Mouse (Mus musculus) layer of hippocampus, postnatal 25 days (tissue): ENCODE results near the gene Sec14l4. TPM values are rescaled to one million over a fixed set of nuclear protein-coding genes. Genes with fewer than 3 reads are reported as not detected.
A peak's percentile ranks its signal among the peaks of the same experiment; 100 is the strongest.
"Not testable (repeated sequence)": the region's sequence is repeated elsewhere in the genome, so short reads cannot be mapped to it uniquely, and the experiment has no call there.

Experiments used
- DNase-seq, 2 experiments: peaks; one replicate each; pipeline ENCODE4 v3.0.0; 2022; ENCODE audit warnings: mixed read lengths in 2 of 2, low spot score in 1 of 2; ENCODE audit errors: extremely low spot score in 1 of 2
- total RNA-seq, 2 experiments: library from RNA; stranded (reverse); gene quantifications; 2 replicates each; pipeline ENCODE4 v1.2.3; 2021

The Sec14l4 gene
- total RNA-seq: under 1 TPM; 0.17 to 0.19 TPM

GRCm38 (mm10) chr11:4031126-4031941, at the start of gene Sec14l4:
TSS of gene Sec14l4 (plus strand) at chr11:4031462.
- DNase-seq: no peak

DNA sequence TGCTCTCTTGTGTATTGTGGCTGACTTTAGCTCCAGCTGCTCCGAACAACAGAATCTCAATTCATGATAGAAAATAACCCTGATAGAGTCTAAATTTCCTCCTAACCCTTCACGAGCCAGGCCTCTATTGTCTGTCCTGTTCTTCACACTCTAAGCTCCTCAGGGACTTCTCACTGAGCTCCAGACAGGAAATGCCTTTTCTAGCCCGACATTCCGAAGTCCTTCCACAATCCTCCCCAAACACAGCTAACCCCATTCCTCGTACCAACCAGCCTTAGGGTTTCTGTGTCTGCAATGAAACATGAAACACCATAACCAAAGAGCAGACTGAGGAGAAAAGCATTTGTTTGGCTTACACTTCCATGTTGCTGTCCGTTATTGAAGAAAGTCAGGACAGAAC, 49.7 kb upstream of the Sec14l4 start:
- no peak for DNase-seq

GRCm38 (mm10) chr11:3982275-3983209, 48.7 kb upstream of the Sec14l4 start:
- no peak for DNase-seq

- DNase-seq: no peak
These were observed 47.9 kb upstream of the Sec14l4 start, which contains the start of gene Gal3st1 for GRCm38 (mm10) chr11:3983291-3983862. TSS of gene Gal3st1 (plus strand) at chr11:3983636.

DNA sequence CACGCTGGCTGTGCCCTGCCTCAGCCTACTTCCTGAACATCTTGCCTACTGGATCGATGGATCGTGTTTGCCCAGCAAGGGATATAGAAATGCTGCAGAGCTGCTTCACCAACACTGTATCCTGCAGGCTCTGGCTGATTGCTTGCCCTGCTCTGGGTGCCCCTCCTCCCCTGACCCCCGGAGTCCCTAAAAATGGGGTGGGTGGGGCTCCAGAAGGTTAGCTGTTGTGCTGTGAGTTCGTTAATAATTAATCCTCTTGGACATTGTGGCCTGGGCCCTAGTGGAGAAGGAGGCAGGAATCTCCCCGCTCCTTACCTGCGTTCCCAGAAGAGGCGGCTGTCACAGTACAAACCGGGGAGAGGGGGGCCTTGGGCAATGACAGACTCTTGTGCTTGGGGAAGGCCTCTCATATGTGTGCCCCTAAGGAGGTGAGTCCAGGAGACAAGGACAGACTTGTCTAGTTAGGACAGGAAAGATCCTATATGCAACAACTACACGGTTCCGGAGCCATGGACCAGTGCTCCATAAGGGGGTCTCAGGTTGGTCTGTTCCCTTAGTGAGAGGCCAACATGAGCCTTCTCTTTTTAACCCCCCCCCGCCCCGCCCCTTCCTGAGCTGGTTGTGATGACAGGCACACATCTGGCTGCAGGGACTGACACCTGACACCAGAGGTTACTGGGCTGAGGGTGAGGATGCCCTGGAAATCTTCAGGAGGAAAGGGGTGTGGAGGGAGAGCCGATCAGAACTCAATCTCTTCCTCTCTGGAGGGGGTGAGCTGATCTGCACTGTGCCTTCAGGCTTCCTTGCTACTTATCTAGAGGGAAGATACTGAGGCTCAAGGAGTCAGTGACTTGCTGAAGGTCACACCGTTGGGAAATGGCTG, 47.2 kb upstream of the Sec14l4 start:
- DNase-seq: no peak

- no peak for DNase-seq
These were observed 41.5 kb upstream of the Sec14l4 start for GRCm38 (mm10) chr11:3989748-3990147.

DNA sequence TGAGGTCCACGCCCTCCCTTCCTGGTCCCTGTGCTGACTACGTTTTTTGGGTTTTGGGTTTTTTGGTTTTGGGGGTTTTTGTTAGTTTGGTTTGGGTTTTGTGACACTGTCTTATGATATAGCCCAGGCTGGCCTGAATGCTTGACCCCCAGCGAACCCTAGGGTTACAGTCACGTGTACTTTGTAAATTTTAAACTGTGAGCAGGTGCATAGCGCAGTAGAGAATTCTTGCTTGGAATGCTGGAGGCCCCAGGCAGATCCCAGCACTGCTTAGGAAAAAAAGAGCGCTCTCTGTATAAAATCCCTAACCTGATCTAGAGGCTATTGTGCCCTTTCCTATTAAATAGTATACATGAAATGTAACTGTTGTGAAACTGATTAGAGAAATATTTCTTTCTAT, 38.1 kb upstream of the Sec14l4 start:
- no peak for DNase-seq

DNA sequence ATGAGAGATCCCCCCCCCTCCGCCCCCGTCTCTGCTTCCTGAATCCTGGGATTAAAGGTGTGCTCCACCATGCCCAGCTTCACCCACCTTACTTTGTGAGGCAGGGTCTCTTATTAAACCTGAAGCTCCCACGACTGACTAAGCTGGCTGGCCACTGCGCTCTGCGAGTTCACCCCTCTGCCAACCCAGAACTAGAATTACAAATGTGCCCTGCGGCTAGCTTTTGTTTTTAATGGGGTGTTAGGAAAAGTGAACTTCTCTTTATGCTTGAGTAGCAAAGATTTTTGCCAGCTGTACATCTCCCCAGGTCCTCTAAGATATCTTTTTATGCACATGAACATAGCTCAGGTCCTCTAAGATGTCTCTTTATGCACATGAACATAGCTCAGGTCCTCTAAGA, 37.3 kb upstream of the Sec14l4 start:
- no peak for DNase-seq

- no peak for DNase-seq
These were observed 35.8 kb upstream of the Sec14l4 start for GRCm38 (mm10) chr11:3995511-3995910.

DNA sequence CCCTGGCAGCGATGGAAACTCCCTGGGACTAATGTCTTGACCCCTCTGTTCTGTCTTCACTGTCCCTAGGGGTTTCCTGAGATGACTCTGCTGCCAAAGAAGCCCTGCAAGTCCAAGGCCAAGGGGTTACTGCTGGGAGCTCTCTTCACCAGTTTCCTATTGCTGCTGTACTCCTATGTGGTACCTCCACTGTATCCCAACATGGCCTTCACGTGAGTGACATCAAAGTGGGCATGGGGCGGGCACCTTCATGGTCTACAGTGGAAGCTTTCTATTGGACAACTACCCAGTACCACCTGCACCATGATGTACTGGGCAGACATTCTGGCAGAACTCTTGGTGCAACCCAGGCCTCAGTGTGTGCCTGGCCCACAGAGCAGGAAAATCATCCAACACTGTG, 34.4 kb upstream of the Sec14l4 start:
- no peak for DNase-seq

DNA sequence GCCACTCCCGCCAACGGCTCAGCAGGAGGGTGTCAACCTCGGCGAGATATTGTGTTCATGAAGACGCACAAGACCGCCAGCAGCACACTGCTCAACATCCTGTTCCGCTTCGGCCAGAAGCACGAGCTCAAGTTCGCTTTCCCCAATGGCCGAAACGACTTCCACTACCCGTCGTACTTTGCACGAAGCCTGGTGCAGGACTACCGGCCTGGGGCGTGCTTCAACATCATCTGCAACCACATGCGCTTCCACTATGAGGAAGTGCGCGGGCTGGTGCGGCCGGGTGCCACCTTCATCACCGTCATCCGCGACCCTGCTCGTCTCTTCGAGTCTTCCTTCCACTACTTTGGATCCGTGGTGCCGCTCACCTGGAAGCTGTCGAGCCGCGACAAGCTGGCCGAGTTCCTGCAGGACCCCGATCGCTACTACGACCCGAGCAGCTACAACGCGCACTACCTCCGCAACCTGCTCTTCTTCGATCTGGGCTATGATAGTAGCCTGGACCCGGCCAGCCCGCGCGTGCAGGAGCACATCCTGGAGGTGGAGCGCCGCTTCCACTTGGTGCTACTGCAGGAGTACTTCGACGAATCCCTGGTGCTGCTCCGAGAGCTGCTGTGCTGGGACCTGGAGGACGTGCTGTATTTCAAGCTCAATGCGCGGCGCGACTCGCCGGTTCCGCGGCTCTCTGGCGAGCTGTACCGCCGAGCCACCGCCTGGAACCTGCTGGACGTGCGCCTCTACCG, 33.1 kb upstream of the Sec14l4 start:
- DNase-seq: no peak

GRCm38 (mm10) chr11:3999547-3999946, 31.7 kb upstream of the Sec14l4 start:
- DNase-seq: no peak

DNA sequence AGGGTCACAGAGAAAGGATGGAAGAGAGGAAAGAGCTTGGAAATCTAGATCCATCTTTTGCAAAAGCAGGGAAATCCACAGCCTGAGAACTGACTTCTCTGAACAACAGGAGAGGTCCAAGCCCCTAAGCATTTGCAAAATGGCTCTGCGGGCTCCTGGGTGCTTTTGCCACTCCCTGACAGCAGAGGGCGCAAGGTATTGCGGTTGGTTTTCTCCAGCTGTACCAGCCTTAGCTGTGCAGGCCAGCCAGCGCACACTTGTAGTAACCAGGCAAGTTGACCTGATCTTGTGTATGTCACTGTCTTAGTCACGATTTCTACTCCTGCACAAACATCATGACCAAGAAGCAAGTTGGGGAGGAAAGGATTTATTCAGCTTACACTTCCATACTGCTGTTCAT, 29.7 kb upstream of the Sec14l4 start:
- peak; percentile 59 to 83 for DNase-seq

GRCm38 (mm10) chr11:4005220-4005805, 25.9 kb upstream of the Sec14l4 start:
- no peak for DNase-seq

DNA sequence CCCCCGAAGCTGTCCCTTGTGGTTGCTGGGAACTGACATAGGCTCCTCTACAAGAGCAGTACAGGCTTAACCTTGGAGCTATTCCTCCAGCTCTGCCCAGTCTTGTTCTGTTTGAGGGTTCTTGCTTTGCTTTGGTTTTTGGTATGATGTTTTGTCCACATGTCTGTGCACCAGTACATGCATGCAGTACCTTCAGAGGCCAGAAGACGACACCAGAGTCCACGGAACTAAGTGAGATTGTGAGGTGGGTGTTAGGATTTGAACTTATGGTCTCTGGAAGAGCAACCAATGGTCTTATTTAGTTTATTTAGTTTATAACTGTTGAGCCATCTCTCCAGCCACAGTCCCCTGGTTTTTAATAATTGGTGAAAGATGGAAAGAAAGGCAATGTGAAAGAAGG, 24.8 kb upstream of the Sec14l4 start:
- no peak for DNase-seq

DNA sequence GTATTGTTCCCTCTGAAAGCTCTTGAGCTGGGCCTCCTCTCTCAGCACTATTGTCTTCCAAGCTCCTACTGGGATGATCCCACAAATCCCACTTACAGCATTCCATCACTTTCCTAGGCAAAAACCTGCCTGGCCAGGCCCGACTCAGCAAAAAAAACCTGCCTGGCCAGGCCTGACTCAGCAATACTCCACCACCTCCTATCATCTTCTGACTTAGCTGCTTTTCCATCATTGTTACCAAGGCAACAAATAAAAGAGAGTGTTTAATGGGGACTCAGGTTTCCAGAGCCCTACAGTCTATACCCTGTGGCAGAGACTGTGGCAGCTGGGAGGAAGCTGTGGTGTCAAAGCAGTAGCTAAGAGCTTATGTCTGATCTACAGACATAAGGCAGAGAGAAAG, 18.6 kb upstream of the Sec14l4 start:
- no peak for DNase-seq

DNA sequence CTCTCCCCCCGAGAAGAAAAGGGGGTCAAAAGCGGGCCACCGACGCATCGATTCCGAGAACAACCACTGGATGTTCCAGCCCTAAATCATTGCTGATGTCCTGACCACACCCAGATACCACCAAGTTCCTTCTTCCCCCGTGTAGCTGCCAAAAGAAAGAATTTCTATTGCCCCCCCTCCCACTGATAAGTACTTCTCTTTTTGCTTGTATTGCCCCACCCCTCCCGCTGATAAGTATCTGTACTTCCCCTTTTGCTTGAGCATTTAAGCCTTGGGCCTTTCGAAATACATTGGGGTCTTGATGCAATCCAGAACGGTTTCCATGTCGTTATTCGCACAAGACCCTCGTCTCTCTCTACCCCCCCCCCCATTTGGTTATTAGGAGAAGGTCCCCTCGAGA, 15.5 kb upstream of the Sec14l4 start:
- DNase-seq: not testable (repeated sequence)

GRCm38 (mm10) chr11:4022111-4022510, 9.2 kb upstream of the Sec14l4 start:
- not testable (repeated sequence) for DNase-seq

- DNase-seq: no peak
These were observed 7.9 kb upstream of the Sec14l4 start for GRCm38 (mm10) chr11:4023321-4023720.
